Mouse (Mus musculus): ENCODE data around the gene Gm10553.
"Not testable (repeated sequence)": the region's sequence is repeated elsewhere in the genome, so short reads cannot be mapped to it uniquely, and the experiment has no call there.

Gm10553 gene

GRCm38 (mm10) chr1:85099864-85100263 is at the start of gene Gm10553:
Gene Gm10553, plus strand, starts transcription at chr1:85100164.
- not testable (repeated sequence) for DNase-seq (ENCODE audit: low read depth)

GRCm38 (mm10) chr1:85071690-85072089 is 28.3 kb upstream of the Gm10553 start:
- DNase-seq (ENCODE audit: low read depth) = not testable (repeated sequence)

- DNase-seq (ENCODE audit: low read depth) = not testable (repeated sequence)
Observed at GRCm38 (mm10) chr1:85073099-85073498, 26.9 kb upstream of the Gm10553 start.

- DNase-seq (ENCODE audit: low read depth) = not testable (repeated sequence)
Observed at GRCm38 (mm10) chr1:85084803-85085202, 15.2 kb upstream of the Gm10553 start.

GRCm38 (mm10) chr1:85086211-85086610 is 13.8 kb upstream of the Gm10553 start:
- not testable (repeated sequence) for DNase-seq (ENCODE audit: low read depth)

- not testable (repeated sequence) for DNase-seq (ENCODE audit: low read depth)
Observed at GRCm38 (mm10) chr1:85092169-85092568, 7.8 kb upstream of the Gm10553 start.

GRCm38 (mm10) chr1:85093011-85093572 is 6.9 kb upstream of the Gm10553 start:
- not testable (repeated sequence) for DNase-seq (ENCODE audit: low read depth)

GRCm38 (mm10) chr1:85099081-85099480 is 883 bp upstream of the Gm10553 start:
- not testable (repeated sequence) for DNase-seq (ENCODE audit: low read depth)

- DNase-seq (ENCODE audit: low read depth) = not testable (repeated sequence)
Observed at GRCm38 (mm10) chr1:85101754-85102153, 1.8 kb downstream of the Gm10553 start.

- not testable (repeated sequence) for DNase-seq (ENCODE audit: low read depth)
Observed at GRCm38 (mm10) chr1:85105336-85105735, 5.4 kb downstream of the Gm10553 start.

GRCm38 (mm10) chr1:85106013-85106412 is 6.0 kb downstream of the Gm10553 start:
- not testable (repeated sequence) for DNase-seq (ENCODE audit: low read depth)

- DNase-seq (ENCODE audit: low read depth) = not testable (repeated sequence)
Observed at GRCm38 (mm10) chr1:85109753-85110152, 9.8 kb downstream of the Gm10553 start, which contains the start of gene A530032D15Rik. Gene A530032D15Rik, minus strand, starts transcription at chr1:85109853.

GRCm38 (mm10) chr1:85110876-85111275 is 10.9 kb downstream of the Gm10553 start:
- not testable (repeated sequence) for DNase-seq (ENCODE audit: low read depth)

- not testable (repeated sequence) for DNase-seq (ENCODE audit: low read depth)
Observed at GRCm38 (mm10) chr1:85111572-85111971, 11.6 kb downstream of the Gm10553 start.

GRCm38 (mm10) chr1:85112266-85112665 is 12.3 kb downstream of the Gm10553 start:
- not testable (repeated sequence) for DNase-seq (ENCODE audit: low read depth)

GRCm38 (mm10) chr1:85112889-85113288 is 12.9 kb downstream of the Gm10553 start:
- DNase-seq (ENCODE audit: low read depth) = not testable (repeated sequence)

- DNase-seq (ENCODE audit: low read depth) = not testable (repeated sequence)
Observed at GRCm38 (mm10) chr1:85114078-85114477, 14.1 kb downstream of the Gm10553 start.

- not testable (repeated sequence) for DNase-seq (ENCODE audit: low read depth)
Observed at GRCm38 (mm10) chr1:85114666-85115402, 14.9 kb downstream of the Gm10553 start.

GRCm38 (mm10) chr1:85117537-85117936 is 17.6 kb downstream of the Gm10553 start:
- not testable (repeated sequence) for DNase-seq (ENCODE audit: low read depth)

GRCm38 (mm10) chr1:85118341-85118740 is 18.4 kb downstream of the Gm10553 start:
- DNase-seq (ENCODE audit: low read depth) = not testable (repeated sequence)

- DNase-seq (ENCODE audit: low read depth) = not testable (repeated sequence)
Observed at GRCm38 (mm10) chr1:85121841-85122240, 21.9 kb downstream of the Gm10553 start.

GRCm38 (mm10) chr1:85133671-85134070 is 33.7 kb downstream of the Gm10553 start:
- DNase-seq (ENCODE audit: low read depth) = not testable (repeated sequence)

All from fibroblast of lung, adult 2 months (primary cell).